Mouse (Mus musculus): Measurements from ENCODE around the gene Rims1. TPM values are rescaled to one million over a fixed set of nuclear protein-coding genes. Genes with fewer than 3 reads are reported as not detected.

The Rims1 gene
- total RNA-seq (2021): 100 to 1,000 TPM; 337 to 342 TPM
- long read RNA-seq, experiment 1, partial matches to known transcripts: 37 of 90 reads
- long read RNA-seq, experiment 1, other reads (novel, unspliced or antisense): 53 of 90 reads
- long read RNA-seq, experiment 2, partial matches to known transcripts: 12 of 49 reads
- long read RNA-seq, experiment 2, other reads (novel, unspliced or antisense): 37 of 49 reads

GRCm38 (mm10) chr1:22805726-22806625, at the start of gene Rims1:
TSS of gene Rims1 (minus strand) at chr1:22805994.
- DNase-seq (ENCODE audit: low spot score in 2 of 2): peak; percentile 65 to 72

- peak in 1 of 2 experiments; percentile 25 for DNase-seq (ENCODE audit: low spot score in 2 of 2)
These were observed 867 bp upstream of the Rims1 start for GRCm38 (mm10) chr1:22806626-22807096.

- peak; percentile 29 to 36 for DNase-seq (ENCODE audit: low spot score in 2 of 2)
These were observed 619 bp downstream of the Rims1 start for GRCm38 (mm10) chr1:22805025-22805725.

DNA sequence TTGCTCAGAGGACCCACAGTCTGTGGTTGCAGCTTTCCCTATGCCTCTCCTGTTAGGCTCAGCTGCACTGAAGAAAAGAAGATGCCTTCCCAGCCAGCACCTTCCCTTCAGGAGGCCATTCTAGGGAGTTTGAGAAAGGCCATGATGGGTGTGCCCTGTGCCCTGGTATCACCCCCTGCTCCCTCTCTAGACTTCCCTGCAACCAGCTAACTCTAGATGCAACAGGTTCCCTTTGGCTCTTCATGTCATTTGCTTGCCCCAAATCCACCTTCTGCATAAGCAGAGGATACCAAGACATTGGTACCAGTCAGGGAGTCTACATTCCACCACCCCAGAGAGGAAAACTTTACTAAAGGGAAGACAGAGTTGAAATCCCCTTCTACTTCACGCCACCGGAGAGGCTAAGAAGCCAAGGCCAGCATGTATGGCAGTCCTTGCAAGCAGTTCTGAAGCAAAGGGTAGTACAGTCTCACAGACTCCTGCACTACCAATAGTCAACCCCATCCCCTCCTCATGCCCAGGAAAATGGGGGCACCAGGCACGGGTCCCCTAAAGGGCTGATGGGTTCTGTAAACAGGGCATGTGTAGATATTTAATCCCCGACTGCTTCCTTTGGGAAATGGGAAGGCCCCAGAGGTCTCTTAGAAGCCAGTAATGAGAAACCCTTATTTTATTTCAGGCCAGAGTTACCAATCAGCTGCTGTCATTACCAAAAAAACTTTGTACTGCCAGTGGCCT, 1.5 kb downstream of the Rims1 start:
- DNase-seq (ENCODE audit: low spot score in 2 of 2): peak in 1 of 2 experiments; percentile 20

GRCm38 (mm10) chr1:22803471-22803870, 2.3 kb downstream of the Rims1 start:
- no peak for DNase-seq (ENCODE audit: low spot score in 2 of 2)

GRCm38 (mm10) chr1:22800276-22800675, 5.5 kb downstream of the Rims1 start:
- DNase-seq (ENCODE audit: low spot score in 2 of 2): no peak

GRCm38 (mm10) chr1:22797091-22797490, 8.7 kb downstream of the Rims1 start:
- no peak for DNase-seq (ENCODE audit: low spot score in 2 of 2)

DNA sequence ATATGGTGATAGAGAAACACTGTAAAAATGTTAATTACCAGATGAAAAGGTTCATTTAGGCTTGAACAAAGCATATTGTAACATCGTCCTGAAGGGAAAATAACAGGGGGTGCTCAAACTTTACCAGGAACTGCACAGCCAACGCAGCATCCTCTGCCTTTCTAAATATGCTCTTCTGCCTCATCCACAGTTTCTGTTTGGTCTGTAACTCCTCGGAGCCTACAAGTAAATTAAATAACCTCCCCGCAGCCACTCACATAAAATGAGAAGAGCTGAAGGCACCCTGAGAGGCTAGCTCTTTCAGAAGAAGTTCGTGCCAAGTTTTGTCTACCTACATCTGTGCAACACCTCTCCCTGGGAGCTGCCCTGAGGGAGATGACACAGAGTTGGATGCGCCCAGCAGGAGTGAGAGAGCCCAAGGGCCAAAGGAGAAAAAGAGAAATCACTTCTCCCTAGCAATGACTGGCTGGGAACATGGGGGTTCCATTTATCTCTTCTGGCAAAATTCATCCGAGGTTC, 16.3 kb downstream of the Rims1 start:
- DNase-seq (ENCODE audit: low spot score in 2 of 2): peak; percentile 9 to 31

GRCm38 (mm10) chr1:22787616-22788015, 18.2 kb downstream of the Rims1 start:
- DNase-seq (ENCODE audit: low spot score in 2 of 2): no peak

DNA sequence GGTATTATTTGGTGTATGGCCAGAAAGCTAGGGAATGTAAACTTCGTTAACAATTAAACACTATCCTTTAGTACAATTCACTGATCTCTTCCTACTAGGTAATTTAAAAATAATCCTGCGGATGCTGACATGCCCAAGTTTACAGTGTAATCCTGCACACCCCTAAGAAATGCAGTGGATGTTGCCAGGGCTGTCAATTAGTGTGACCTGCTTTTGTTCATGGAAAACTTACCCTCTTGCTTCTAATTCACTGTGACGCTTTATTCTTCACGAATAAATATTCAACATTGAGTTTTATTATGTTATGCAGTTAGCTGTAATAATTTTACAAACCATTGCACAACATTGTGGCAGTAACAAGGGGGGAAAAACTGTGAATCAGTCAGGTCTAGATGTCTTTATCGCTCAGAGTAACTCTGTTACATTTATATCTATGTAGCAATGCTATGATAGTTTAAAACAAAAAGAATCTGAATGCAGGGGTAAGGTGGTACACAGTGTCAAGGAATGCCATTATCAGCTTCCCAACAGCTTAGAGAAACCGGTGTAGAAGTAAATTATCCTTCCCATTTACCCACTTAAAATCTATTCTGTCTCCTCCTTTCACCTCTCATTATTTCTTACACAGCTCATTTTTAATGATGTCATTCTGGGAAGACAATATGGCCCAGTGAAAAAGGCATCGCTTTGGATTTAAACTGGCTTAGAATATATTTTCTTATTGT, 35.1 kb downstream of the Rims1 start:
- no peak for DNase-seq (ENCODE audit: low spot score in 2 of 2)

- DNase-seq (ENCODE audit: low spot score in 2 of 2): peak; percentile 6 to 29
These were observed 42.4 kb downstream of the Rims1 start for GRCm38 (mm10) chr1:22763376-22763775.

DNA sequence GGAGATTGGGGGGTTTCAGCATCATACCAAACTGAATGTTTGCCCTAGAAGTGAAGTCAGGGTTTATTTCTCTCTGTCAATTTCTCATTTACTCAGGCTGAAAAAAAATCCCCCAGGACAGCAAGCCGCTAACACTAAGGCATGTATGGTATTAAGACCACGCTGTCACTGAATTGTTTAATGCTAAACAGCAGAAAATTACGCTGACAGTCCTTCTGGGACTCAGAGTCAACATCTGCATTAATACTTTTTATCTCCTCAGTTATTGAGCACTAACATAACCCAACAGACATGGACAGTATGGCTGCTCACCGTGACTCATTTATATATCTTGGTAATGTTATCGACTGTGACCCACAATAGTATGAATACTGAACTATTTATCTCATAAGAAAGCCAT, 43.0 kb downstream of the Rims1 start:
- no peak for DNase-seq (ENCODE audit: low spot score in 2 of 2)

DNA sequence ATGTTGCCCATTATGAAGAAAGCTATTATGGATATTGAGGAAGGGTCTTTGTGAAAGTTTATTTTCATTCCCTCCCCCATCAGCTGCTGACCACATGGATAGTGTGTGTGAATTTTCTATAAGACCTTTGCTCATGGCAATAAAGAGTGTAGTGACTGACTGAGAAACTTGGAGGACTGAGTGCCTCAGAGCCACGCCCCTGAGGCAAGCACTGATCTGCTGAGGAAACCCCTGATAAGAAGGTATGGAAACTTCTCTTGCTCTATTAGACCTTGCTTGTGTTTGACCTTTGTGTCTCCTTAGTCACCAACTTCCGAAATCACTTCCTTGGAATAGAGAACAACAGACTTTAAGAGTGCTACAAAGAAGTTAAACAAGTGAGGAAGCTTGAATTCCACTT, 55.3 kb downstream of the Rims1 start:
- no peak for DNase-seq (ENCODE audit: low spot score in 2 of 2)

DNA sequence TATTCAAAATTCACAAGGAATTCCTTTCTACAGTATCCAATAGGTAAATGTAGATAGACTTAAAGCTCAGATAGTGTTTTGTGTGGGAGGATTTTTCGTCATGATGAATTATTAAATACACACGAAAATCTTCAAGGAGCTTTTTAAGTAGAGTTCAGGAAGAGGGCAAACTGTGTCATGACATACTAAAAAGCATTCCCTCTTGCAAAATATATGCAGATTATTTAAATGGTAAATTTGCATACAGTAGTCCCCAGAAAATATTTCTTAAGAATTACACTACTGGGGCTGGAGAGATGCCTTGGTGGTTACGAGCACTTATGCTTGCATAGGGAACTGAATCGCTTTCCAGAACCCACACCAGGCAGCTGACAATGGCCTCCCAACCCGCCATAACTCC, 61.1 kb downstream of the Rims1 start:
- DNase-seq (ENCODE audit: low spot score in 2 of 2): no peak

DNA sequence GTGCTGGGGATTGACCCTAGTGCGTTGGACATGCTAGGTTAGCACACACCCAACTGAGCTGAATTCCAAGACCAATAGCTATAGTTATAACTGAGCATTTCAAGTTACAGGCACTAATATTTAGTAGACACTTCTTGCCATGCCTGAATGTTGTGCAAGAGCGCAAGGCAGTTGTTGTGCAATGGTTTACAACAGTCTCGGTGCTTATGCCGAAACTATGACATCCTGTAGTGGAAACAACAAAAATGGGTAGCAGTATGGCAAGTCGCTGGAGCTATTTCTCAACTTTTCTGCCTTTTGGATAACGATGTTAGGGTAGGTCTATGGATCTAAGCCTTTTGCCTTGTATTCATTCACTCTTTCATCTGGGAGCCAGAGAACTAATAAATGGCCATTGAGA, 68.3 kb downstream of the Rims1 start:
- DNase-seq (ENCODE audit: low spot score in 2 of 2): no peak

DNA sequence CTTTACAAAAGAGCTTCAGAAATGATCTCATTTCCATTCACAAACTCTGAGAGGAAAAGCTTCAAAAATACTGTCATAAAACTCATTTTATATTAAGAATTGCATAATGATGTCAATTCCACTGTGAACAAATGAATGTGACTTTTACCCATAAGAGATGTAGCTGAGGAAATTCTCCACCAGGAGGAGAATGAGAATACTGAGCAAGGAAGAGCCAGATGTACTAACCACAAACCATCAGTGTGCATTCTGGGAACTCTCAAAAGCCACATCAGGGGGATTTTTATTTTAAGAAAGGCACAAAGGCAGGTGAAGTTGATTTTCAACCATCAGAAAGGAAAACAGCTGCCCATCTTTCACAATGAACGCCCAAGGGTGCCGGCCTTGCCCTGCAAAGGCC, 71.4 kb downstream of the Rims1 start:
- no peak for DNase-seq (ENCODE audit: low spot score in 2 of 2)

- peak; percentile 15 to 43 for DNase-seq (ENCODE audit: low spot score in 2 of 2)
These were observed 72.5 kb downstream of the Rims1 start for GRCm38 (mm10) chr1:22733281-22733680.

- DNase-seq (ENCODE audit: low spot score in 2 of 2): no peak
These were observed 77.6 kb downstream of the Rims1 start for GRCm38 (mm10) chr1:22728207-22728606.

GRCm38 (mm10) chr1:22721706-22722105, 84.1 kb downstream of the Rims1 start:
- no peak for DNase-seq (ENCODE audit: low spot score in 2 of 2)

DNA sequence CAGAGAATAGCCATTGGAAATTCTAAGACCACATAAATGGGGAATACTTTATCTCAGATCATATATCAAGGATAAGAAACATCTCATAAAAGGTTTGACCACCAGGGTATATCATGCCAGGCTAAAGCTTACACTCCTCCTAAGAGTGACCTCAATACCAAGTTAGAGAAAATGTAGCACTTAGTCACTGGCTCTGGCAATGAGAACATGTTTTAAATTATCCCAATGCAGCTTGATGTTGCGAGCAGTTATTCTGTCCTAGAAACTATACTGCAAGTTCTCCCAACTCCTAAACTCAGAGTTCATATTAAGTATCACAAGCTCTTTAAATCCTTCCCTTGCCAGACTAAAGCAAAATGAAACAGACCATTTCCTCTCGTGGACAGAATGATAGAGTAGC, 85.1 kb downstream of the Rims1 start:
- DNase-seq (ENCODE audit: low spot score in 2 of 2): no peak

All from left cerebral cortex, adult 18-20 months (tissue).